Mouse (Mus musculus) olfactory bulb, adult 2 months (tissue): Measurements from ENCODE around the gene Cables2.

Source experiments
- CTCF ChIP-seq: fragments of 200-500 bp; IDR thresholded peaks from 2 replicates; pipeline ENCODE4 v1.5.1; 2012; ENCODE audit warnings: low read depth, mild to moderate bottlenecking, low read length, moderate library complexity; ENCODE audit not compliant: insufficient read depth
- POLR2A ChIP-seq: fragments of 200-500 bp; IDR thresholded peaks from 2 replicates; pipeline ENCODE4 v1.6.1; 2012; ENCODE audit warnings: mild to moderate bottlenecking, low read depth, low read length, moderate library complexity; ENCODE audit not compliant: insufficient read depth

DNA sequence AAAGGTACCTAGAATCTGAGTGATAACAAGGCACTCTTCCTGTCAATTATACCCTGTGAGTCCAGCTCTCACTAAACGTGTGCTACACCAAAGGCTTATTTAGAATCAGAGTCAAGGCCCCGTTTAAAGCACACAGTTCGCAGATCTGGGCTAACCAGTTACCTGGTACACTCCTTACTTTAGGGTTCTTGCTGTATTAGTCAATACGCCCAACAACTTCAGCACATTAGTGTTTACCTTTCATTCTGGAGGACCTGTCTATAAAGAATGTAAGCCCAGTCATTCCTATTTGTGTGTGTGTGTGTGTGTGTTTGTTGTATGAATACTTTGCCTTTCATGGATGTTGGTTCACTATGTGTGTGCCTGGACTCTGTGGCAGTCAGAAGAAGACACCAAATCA is 30.2 kb downstream of the Cables2 start:
- TF ChIP-seq POLR2A (no peak), CTCF (no peak)
